Mouse (Mus musculus) liver, embryonic 15.5 days (tissue): ENCODE results near the gene Amph. TPM values are rescaled to one million over a fixed set of nuclear protein-coding genes. Genes with fewer than 3 reads are reported as not detected.

Experiments
- ATAC-seq: fragments of 200-750 bp; cut with Nextera tagmentation; 2 replicates; pipeline ENCODE4 v1.8.0; 2017; ENCODE audit warnings: moderate number of reproducible peaks, mild to moderate bottlenecking, moderate library complexity; ENCODE audit not compliant: insufficient read depth
- H3K27ac ChIP-seq: fragments of 300-500 bp; sonication (generic); replicated peaks from 2 replicates; pipeline ENCODE4 v1.5.1; 2015; ENCODE audit warnings: mild to moderate bottlenecking, inconsistent platforms
- H3K27me3 ChIP-seq: fragments of 300-500 bp; sonication (generic); 2 replicates; pipeline ENCODE4 v1.6.1; 2015; ENCODE audit warnings: mild to moderate bottlenecking, inconsistent platforms
- H3K36me3 ChIP-seq: fragments of 300-500 bp; sonication (generic); replicated peaks from 2 replicates; pipeline ENCODE4 v1.6.1; 2015; ENCODE audit warnings: moderate library complexity, mild to moderate bottlenecking, inconsistent platforms
- H3K4me1 ChIP-seq: fragments of 300-500 bp; sonication (generic); replicated peaks from 2 replicates; pipeline ENCODE4 v1.6.1; 2015; ENCODE audit warnings: inconsistent platforms
- H3K4me2 ChIP-seq: fragments of 300-500 bp; sonication (generic); 2 replicates; pipeline ENCODE4 v1.6.1; 2015; ENCODE audit warnings: moderate library complexity, mild to moderate bottlenecking, inconsistent platforms
- H3K4me3 ChIP-seq: fragments of 300-500 bp; sonication (generic); replicated peaks from 2 replicates; pipeline ENCODE4 v1.5.1; 2015; ENCODE audit warnings: mild to moderate bottlenecking, inconsistent platforms
- H3K9ac ChIP-seq: fragments of 300-500 bp; sonication (generic); 2 replicates; pipeline ENCODE4 v1.6.1; 2015; ENCODE audit warnings: moderate library complexity, mild to moderate bottlenecking, inconsistent platforms
- H3K9me3 ChIP-seq: fragments of 300-500 bp; sonication (generic); replicated peaks from 2 replicates; pipeline ENCODE4 v1.6.1; 2016; ENCODE audit warnings: inconsistent platforms
- WGBS: fragments of 180-500 bp; shearing (Covaris S2); methylation state at CpG from one replicate; pipeline ENCODE4 v1.1.7; 2015; ENCODE audit warnings: mixed read lengths; ENCODE audit not compliant: insufficient replicate concordance; 5-methylcytosine and 5-hydroxymethylcytosine counted together
- polyA plus RNA-seq: library from polyadenylated mRNA; unstranded; fragments of >200 nt; fragmentation: Nextera tagmentation; extraction: Ambion mirVana; gene quantifications from 2 replicates; pipeline ENCODE4 v1.2.1, GENCODE M21; 2015

The Amph gene
- polyA plus RNA-seq, 1 experiment from 2014 or later, result 0.12 TPM

- Histone ChIP-seq H3K4me2 (no peak overlapping the region), H3K4me3 (no peak overlapping the region), H3K36me3 (no peaks in the 10 kb centered on the region), H3K9ac (no peak overlapping the region), H3K27ac (peak overlapping the region; percentile 59; the same call in 1 of the 2 replicates), H3K9me3 (no peaks in the 10 kb centered on the region), H3K27me3 (no peaks in the 10 kb centered on the region), H3K4me1 (peaks cover 30% of the 10 kb centered on the region)
- 72% methylated on average over 3 of the region's 3 CpGs for WGBS
- ATAC-seq, result peak; percentile 65
Measured at GRCm38 (mm10) chr13:19147468-19147867, 199.5 kb downstream of the Amph start.

- ATAC-seq, result no peak
- no peak overlapping the region for H3K4me3 ChIP-seq
- 81% methylated on average over 8 of the region's 8 CpGs for WGBS
- no peaks in the 10 kb centered on the region for H3K9me3 ChIP-seq
- no peaks in the 10 kb centered on the region; the same call in 1 of the 2 replicates for H3K27me3 ChIP-seq
- H3K4me1 ChIP-seq, result peaks cover 30% of the 10 kb centered on the region
- no peaks in the 10 kb centered on the region for H3K36me3 ChIP-seq
- H3K27ac ChIP-seq, result no peak overlapping the region
- no peak overlapping the region for H3K4me2 ChIP-seq
- H3K9ac ChIP-seq, result no peak overlapping the region
Measured at GRCm38 (mm10) chr13:19149574-19149973, 201.6 kb downstream of the Amph start.

- Histone ChIP-seq H3K4me2 (0 out of 2 replicates have a peak overlapping the region, but pooled peaks have one; percentile 9), H3K4me3 (no peak overlapping the region), H3K27ac (peak overlapping the region; percentile 49), H3K4me1 (peaks cover 30% of the 10 kb centered on the region), H3K27me3 (no peaks in the 10 kb centered on the region; the same call in 1 of the 2 replicates), H3K9ac (no peak overlapping the region), H3K36me3 (no peaks in the 10 kb centered on the region), H3K9me3 (no peaks in the 10 kb centered on the region)
- 41% methylated on average over 12 of the region's 12 CpGs for WGBS
- peak; percentile 84 for ATAC-seq
Measured at GRCm38 (mm10) chr13:19150438-19151301, 202.7 kb downstream of the Amph start.

GRCm38 (mm10) chr13:19152126-19152525 lies 204.1 kb downstream of the Amph start:
- Histone ChIP-seq H3K36me3 (no peaks in the 10 kb centered on the region), H3K4me3 (no peak overlapping the region), H3K27me3 (no peaks in the 10 kb centered on the region; the same call in 1 of the 2 replicates), H3K9ac (no peak overlapping the region), H3K9me3 (no peaks in the 10 kb centered on the region), H3K27ac (no peak overlapping the region), H3K4me1 (peaks cover 28% of the 10 kb centered on the region), H3K4me2 (no peak overlapping the region)
- ATAC-seq, result no peak
- WGBS, result 53% methylated on average over 3 of the region's 3 CpGs

GRCm38 (mm10) chr13:19158484-19158883 lies 210.5 kb downstream of the Amph start:
- ATAC-seq, result no peak
- Histone ChIP-seq H3K36me3 (no peaks in the 10 kb centered on the region), H3K27ac (no peak overlapping the region), H3K4me1 (no peaks in the 10 kb centered on the region), H3K4me2 (no peak overlapping the region), H3K9me3 (no peaks in the 10 kb centered on the region), H3K4me3 (no peak overlapping the region), H3K27me3 (no peaks in the 10 kb centered on the region; the same call in 1 of the 2 replicates), H3K9ac (no peak overlapping the region)
- WGBS, result 16% methylated on average over 4 of the region's 4 CpGs

GRCm38 (mm10) chr13:19160616-19161015 lies 212.6 kb downstream of the Amph start:
- Histone ChIP-seq H3K4me1 (no peaks in the 10 kb centered on the region), H3K4me3 (no peak overlapping the region), H3K27ac (no peak overlapping the region), H3K9ac (no peak overlapping the region), H3K27me3 (no peaks in the 10 kb centered on the region), H3K36me3 (no peaks in the 10 kb centered on the region), H3K9me3 (no peaks in the 10 kb centered on the region), H3K4me2 (no peak overlapping the region)
- 67% methylated on average over 7 of the region's 7 CpGs for WGBS
- no peak for ATAC-seq

- WGBS, result 46% methylated on average over 7 of the region's 7 CpGs
- no peak for ATAC-seq
- no peak overlapping the region for H3K9ac ChIP-seq
- H3K4me2 ChIP-seq, result no peak overlapping the region
- no peaks in the 10 kb centered on the region for H3K27me3 ChIP-seq
- no peaks in the 10 kb centered on the region for H3K36me3 ChIP-seq
- no peak overlapping the region for H3K4me3 ChIP-seq
- no peaks in the 10 kb centered on the region for H3K4me1 ChIP-seq
- H3K27ac ChIP-seq, result no peak overlapping the region
- no peaks in the 10 kb centered on the region for H3K9me3 ChIP-seq
Measured at GRCm38 (mm10) chr13:19161111-19161510, 213.1 kb downstream of the Amph start.

GRCm38 (mm10) chr13:19162120-19162519 lies 214.1 kb downstream of the Amph start:
- H3K36me3 ChIP-seq, result no peaks in the 10 kb centered on the region
- H3K27ac ChIP-seq, result no peak overlapping the region
- WGBS, result 40% methylated on average over 6 of the region's 6 CpGs

GRCm38 (mm10) chr13:19177662-19178259 lies 229.8 kb downstream of the Amph start:
- Histone ChIP-seq H3K9me3 (no peaks in the 10 kb centered on the region), H3K4me3 (peak overlapping the region; percentile 15), H3K4me2 (peak overlapping the region; percentile 60), H3K4me1 (peaks cover 23% of the 10 kb centered on the region), H3K27ac (peak overlapping the region; percentile 88), H3K27me3 (no peaks in the 10 kb centered on the region), H3K36me3 (no peaks in the 10 kb centered on the region), H3K9ac (0 out of 2 replicates have a peak overlapping the region, but pooled peaks have one; percentile 21)
- 4% methylated on average over 1 of the region's 1 CpGs for WGBS
- ATAC-seq, result peak; percentile 80

More at GRCm38 (mm10) chr13:19162120-19162519, 214.1 kb downstream of the Amph start:
- Histone ChIP-seq H3K4me2 (no peak overlapping the region), H3K9me3 (no peaks in the 10 kb centered on the region), H3K27me3 (no peaks in the 10 kb centered on the region), H3K4me1 (no peaks in the 10 kb centered on the region), H3K4me3 (no peak overlapping the region), H3K9ac (no peak overlapping the region)
- ATAC-seq, result no peak

- peak overlapping the region; percentile 0; the same call in 1 of the 2 replicates for H3K9ac ChIP-seq
- peak; percentile 99 for ATAC-seq
- no peaks in the 10 kb centered on the region for H3K9me3 ChIP-seq
- no peaks in the 10 kb centered on the region for H3K27me3 ChIP-seq
- no peaks in the 10 kb centered on the region for H3K36me3 ChIP-seq
- peak overlapping the region; percentile 15 for H3K4me3 ChIP-seq
- WGBS, result 18% methylated on average over 5 of the region's 5 CpGs
- H3K4me2 ChIP-seq, result peak overlapping the region; percentile 60
- peak overlapping the region; percentile 88 for H3K27ac ChIP-seq
- peaks cover 23% of the 10 kb centered on the region for H3K4me1 ChIP-seq
Measured at GRCm38 (mm10) chr13:19178351-19178750, 230.3 kb downstream of the Amph start.

GRCm38 (mm10) chr13:19182259-19182658 lies 234.3 kb downstream of the Amph start:
- H3K27ac ChIP-seq, result no peak overlapping the region
- WGBS, result 15% methylated on average over 8 of the region's 8 CpGs

More at GRCm38 (mm10) chr13:19182259-19182658, 234.3 kb downstream of the Amph start:
- Histone ChIP-seq H3K4me2 (no peak overlapping the region), H3K4me1 (peaks cover 23% of the 10 kb centered on the region), H3K9me3 (no peaks in the 10 kb centered on the region), H3K9ac (no peak overlapping the region), H3K4me3 (no peak overlapping the region), H3K36me3 (no peaks in the 10 kb centered on the region), H3K27me3 (no peaks in the 10 kb centered on the region)
- ATAC-seq, result no peak
